Mouse (Mus musculus) midbrain, embryonic 15.5 days (tissue): ENCODE data around the gene Vmn2r-ps159. TPM values are rescaled to one million over a fixed set of nuclear protein-coding genes. Genes with fewer than 3 reads are reported as not detected.
"Not testable (repeated sequence)": the region's sequence is repeated elsewhere in the genome, so short reads cannot be mapped to it uniquely, and the experiment has no call there.

Experiments
- ATAC-seq: fragments of 200-750 bp; cut with Nextera tagmentation; replicated peaks from 2 replicates; pipeline ENCODE4 v1.8.0; 2017; ENCODE audit warnings: moderate TSS enrichment
- H3K27ac ChIP-seq: fragments of 300-500 bp; sonication (generic); 2 replicates; pipeline ENCODE4 v1.5.1; 2015; ENCODE audit warnings: mild to moderate bottlenecking, inconsistent platforms
- H3K27me3 ChIP-seq: fragments of 300-500 bp; sonication (generic); replicated peaks from 2 replicates; pipeline ENCODE4 v1.6.1; 2015; ENCODE audit warnings: inconsistent platforms
- H3K36me3 ChIP-seq: fragments of 300-500 bp; sonication (generic); replicated peaks from 2 replicates; pipeline ENCODE4 v1.6.1; 2015; ENCODE audit warnings: inconsistent platforms
- H3K4me1 ChIP-seq: fragments of 300-500 bp; sonication (generic); 2 replicates; pipeline ENCODE4 v1.6.1; 2015; ENCODE audit warnings: inconsistent platforms
- H3K4me2 ChIP-seq: fragments of 300-500 bp; sonication (generic); 2 replicates; pipeline ENCODE4 v1.6.1; 2015; ENCODE audit warnings: inconsistent platforms, mild to moderate bottlenecking, moderate library complexity
- H3K4me3 ChIP-seq: fragments of 300-500 bp; sonication (generic); 2 replicates; pipeline ENCODE4 v1.5.1; 2015; ENCODE audit warnings: mild to moderate bottlenecking, inconsistent platforms
- H3K9ac ChIP-seq: fragments of 300-500 bp; sonication (generic); 2 replicates; pipeline ENCODE4 v1.6.1; 2015; ENCODE audit warnings: mild to moderate bottlenecking, inconsistent platforms
- H3K9me3 ChIP-seq: fragments of 300-500 bp; sonication (generic); 2 replicates; pipeline ENCODE4 v1.6.1; 2016; ENCODE audit warnings: inconsistent platforms
- WGBS: fragments of 180-500 bp; shearing (Covaris S2); methylation state at CpG from one replicate; pipeline ENCODE4 v1.1.7; 2015; ENCODE audit warnings: mixed read lengths; 5-methylcytosine and 5-hydroxymethylcytosine counted together
- polyA plus RNA-seq: library from polyadenylated mRNA; unstranded; fragments of >200 nt; fragmentation: Nextera tagmentation; extraction: Ambion mirVana; gene quantifications from 2 replicates; pipeline ENCODE4 v1.2.1, GENCODE M21; 2015

Vmn2r-ps159 gene
- polyA plus RNA-seq, result not detected in 2 replicates

- not testable (repeated sequence) for H3K9me3 ChIP-seq, H3K4me1 ChIP-seq, H3K36me3 ChIP-seq, ATAC-seq, H3K4me3 ChIP-seq, H3K9ac ChIP-seq, H3K4me2 ChIP-seq, H3K27me3 ChIP-seq, H3K27ac ChIP-seq
- 74% methylated on average over 3 of the region's 3 CpGs for WGBS
Measured at GRCm38 (mm10) chr4:156330803-156331202, at the start of gene Vmn2r-ps159. Gene Vmn2r-ps159, plus strand, starts transcription at chr4:156331103.

- 63% methylated on average over 4 of the region's 4 CpGs for whole genome bisulfite sequencing
Measured at GRCm38 (mm10) chr4:156341601-156342504, 10.9 kb downstream of the Vmn2r-ps159 start.

GRCm38 (mm10) chr4:156342569-156343325 is 11.8 kb downstream of the Vmn2r-ps159 start:
- ATAC-seq, result peak; percentile 67
- WGBS, result 80% methylated on average over 2 of the region's 2 CpGs
- H3K9me3 ChIP-seq, result 0 out of 2 replicates have a peak, but pooled peaks cover 7% of the 10 kb centered on the region

More at GRCm38 (mm10) chr4:156341601-156342504, 10.9 kb downstream of the Vmn2r-ps159 start:
- H3K36me3 ChIP-seq, H3K4me3 ChIP-seq, H3K27me3 ChIP-seq, ATAC-seq, H3K9ac ChIP-seq, H3K4me1 ChIP-seq, H3K9me3 ChIP-seq, H3K27ac ChIP-seq, H3K4me2 ChIP-seq: not testable (repeated sequence)

GRCm38 (mm10) chr4:156343332-156343731 is 12.4 kb downstream of the Vmn2r-ps159 start:
- Histone ChIP-seq H3K27ac (no peak overlapping the region), H3K4me1 (no peaks in the 10 kb centered on the region), H3K4me3 (no peak overlapping the region), H3K36me3 (no peaks in the 10 kb centered on the region), H3K9me3 (0 out of 2 replicates have a peak, but pooled peaks cover 7% of the 10 kb centered on the region), H3K9ac (no peak overlapping the region), H3K4me2 (no peak overlapping the region), H3K27me3 (no peaks in the 10 kb centered on the region)
- ATAC-seq, result no peak
- WGBS, result 78% methylated on average over 1 of the region's 1 CpGs

More at GRCm38 (mm10) chr4:156342569-156343325, 11.8 kb downstream of the Vmn2r-ps159 start:
- Histone ChIP-seq H3K27me3 (no peaks in the 10 kb centered on the region), H3K4me2 (no peak overlapping the region), H3K36me3 (no peaks in the 10 kb centered on the region), H3K4me1 (no peaks in the 10 kb centered on the region), H3K27ac (no peak overlapping the region), H3K9ac (no peak overlapping the region), H3K4me3 (no peak overlapping the region)

GRCm38 (mm10) chr4:156356756-156357437 is 26.0 kb downstream of the Vmn2r-ps159 start:
- WGBS, result 56% methylated on average over 3 of the region's 3 CpGs
- H3K4me3 ChIP-seq, H3K27ac ChIP-seq, H3K36me3 ChIP-seq, H3K4me1 ChIP-seq, H3K9me3 ChIP-seq, ATAC-seq, H3K9ac ChIP-seq, H3K4me2 ChIP-seq, H3K27me3 ChIP-seq: not testable (repeated sequence)

Other genes with a start within 250 kb of the Vmn2r-ps159 start
- gene 9430015G10Rik, start 221.1 kb upstream of the Vmn2r-ps159 start, polyA plus RNA-seq, result 37.6 TPM in 2 replicates
- gene Rnf223, start 200.6 kb upstream of the Vmn2r-ps159 start, polyA plus RNA-seq, result 0.62 and 0.83 TPM in 2 replicates
- 141 and 142 TPM in 2 replicates for gene Agrn, start 133.6 kb upstream of the Vmn2r-ps159 start, polyA plus RNA-seq
- gene Isg15, start 130.3 kb upstream of the Vmn2r-ps159 start, polyA plus RNA-seq, result 2.2 and 3.8 TPM in 2 replicates
- 4.0 and 4.9 TPM in 2 replicates for gene AW011738, start 127.8 kb upstream of the Vmn2r-ps159 start, polyA plus RNA-seq
- gene Perm1, start 115.2 kb upstream of the Vmn2r-ps159 start, polyA plus RNA-seq, result 2.2 and 2.4 TPM in 2 replicates
- gene Plekhn1, start 96.2 kb upstream of the Vmn2r-ps159 start, polyA plus RNA-seq, result 29.1 and 30.1 TPM in 2 replicates
- gene Noc2l, start 95.1 kb upstream of the Vmn2r-ps159 start, polyA plus RNA-seq, result 56.6 and 60.4 TPM in 2 replicates
- 4.8 and 5.5 TPM in 2 replicates for gene Samd11, start 75.4 kb upstream of the Vmn2r-ps159 start, polyA plus RNA-seq